Mouse (Mus musculus) hindlimb bud, embryonic 11.5 days (tissue): Measurements from ENCODE around the gene Cfap43.

Experiments used
- DNase-seq: peaks from one replicate; pipeline ENCODE4 v3.0.0-alpha.2; 2012; ENCODE audit warnings: low read depth, low spot score; ENCODE audit errors: extremely low spot score

Gene Cfap43

DNA sequence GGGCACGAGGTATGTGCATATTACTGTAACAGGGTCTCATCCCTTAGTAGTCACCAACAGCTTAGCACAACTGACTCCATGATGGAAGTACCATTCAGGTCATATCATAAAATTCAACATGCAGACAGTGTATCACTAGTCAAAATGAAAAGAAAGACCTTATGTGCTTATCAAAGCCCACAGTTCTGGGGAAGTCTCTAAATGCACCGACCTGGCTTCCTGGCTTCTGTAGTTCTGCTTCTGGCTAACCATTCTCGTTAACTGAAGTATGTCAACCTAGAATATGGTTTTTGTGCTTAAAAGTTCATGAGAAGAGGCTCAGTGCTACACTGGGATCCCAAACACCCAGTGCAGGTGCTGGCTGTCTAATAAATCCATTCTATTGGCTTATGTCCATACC lies 199.9 kb downstream of the Cfap43 start:
- no peak for DNase-seq

DNA sequence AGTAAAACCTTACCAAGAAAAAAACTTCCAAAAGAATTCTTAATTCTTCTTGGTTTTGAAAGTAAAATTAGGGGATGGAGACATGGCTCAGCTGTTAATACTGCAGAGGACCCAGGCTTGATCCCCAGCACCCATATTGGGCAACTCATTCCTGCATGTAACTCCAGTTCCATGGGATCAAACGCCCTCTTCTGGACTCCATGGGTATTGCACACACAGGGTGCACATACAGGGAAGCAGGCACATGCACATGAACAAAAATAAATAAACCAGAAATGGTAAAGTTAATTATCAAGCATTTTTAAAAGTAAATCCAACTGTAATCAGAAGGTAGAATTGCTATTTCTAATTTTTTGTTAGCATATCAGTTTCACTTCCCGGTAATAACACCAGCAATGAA lies 202.9 kb downstream of the Cfap43 start:
- DNase-seq: no peak

DNA sequence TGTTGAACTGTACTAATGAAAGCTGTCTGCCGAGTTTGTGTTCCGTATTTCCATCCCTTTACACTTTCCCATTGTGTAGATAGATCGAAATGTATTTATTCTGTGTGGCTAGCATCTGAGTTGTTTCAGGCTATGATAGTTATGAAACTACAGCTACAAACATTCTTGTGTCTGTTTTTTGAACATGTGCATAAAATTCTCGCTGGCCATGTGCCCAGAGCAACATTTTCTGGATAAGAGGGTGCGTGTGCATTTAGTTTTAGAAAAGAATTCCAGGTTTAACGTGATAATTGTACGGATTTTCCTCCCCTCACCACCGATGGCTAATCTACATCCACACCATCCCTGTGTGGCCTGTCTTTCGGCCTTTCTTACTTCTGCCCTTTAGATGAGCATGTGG lies 205.6 kb downstream of the Cfap43 start:
- no peak for DNase-seq

DNA sequence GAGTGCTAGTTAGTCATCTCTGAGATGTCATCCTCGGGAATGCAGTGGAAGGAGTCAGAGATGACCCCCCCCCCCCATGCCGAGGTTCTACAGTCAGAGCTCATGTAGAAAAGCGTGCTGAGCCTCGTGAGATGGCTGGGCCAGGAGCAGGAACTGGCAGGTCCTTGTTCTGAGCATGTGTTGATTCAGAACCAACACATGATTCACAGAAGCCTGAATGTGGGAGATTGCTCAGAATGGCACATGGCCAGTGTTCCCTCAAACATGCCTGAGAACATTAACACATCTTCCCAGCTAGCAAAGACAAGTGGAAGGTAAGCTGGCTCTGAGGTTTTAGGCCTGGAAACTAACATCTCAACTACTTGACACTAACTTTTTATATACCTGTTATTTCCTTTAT lies 208.7 kb downstream of the Cfap43 start:
- no peak for DNase-seq

DNA sequence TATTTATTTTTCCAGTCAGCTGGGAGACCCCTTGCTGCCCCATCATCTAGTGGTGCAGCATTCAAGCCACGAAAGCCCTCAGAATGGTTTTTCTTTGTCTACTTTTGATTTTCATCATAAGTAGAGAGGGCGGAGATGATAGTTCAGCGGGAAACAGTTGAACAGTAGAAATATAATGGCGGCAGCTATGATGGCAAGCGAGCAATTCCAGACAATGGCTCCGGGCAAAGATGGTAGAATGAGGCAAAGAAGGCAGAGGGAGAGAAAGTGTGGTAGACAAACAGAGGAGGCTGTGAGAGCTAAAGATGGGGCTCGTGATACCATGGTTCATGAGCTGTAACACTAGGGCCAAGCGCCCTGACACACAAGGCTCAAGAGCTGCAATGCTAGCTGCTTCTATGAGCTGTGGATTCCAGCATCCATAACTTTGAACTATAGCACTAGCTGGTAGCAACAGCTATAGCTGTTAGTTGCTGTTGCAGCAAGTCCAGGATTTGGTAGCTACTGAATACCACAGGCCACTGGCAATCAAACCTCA lies 213.2 kb downstream of the Cfap43 start:
- no peak for DNase-seq

DNA sequence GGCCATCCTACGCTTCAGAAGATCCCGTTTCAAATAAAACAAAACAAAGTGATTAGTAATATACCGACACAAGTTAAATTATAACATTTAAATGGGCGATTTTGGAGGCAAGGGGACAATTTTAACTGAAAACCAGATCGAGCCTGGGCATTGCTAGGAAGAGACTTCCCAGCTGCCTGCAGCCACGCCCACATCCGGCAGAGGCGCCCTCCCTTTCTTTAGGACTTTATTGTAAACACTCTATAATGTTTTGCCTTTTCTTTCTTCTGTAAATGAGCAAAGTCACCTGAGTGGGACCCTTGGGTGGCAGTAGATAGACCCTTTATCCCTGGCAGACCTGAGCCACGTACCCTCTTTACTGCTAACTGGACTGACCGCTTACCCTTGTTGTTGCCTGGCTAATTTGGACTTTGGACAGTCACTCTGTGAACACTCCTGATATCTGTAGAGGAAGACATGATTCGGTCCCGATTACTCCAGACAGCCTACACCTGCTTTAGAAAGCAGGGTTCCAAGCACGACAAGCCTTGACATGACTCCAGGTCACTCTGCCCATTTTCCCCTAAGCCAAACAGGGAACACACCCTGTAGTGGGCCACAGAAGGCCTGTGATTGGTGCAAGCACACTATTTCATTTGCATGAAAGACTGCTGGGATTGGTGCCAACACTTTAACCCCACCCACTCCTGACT lies 213.9 kb downstream of the Cfap43 start:
- DNase-seq: no peak

DNA sequence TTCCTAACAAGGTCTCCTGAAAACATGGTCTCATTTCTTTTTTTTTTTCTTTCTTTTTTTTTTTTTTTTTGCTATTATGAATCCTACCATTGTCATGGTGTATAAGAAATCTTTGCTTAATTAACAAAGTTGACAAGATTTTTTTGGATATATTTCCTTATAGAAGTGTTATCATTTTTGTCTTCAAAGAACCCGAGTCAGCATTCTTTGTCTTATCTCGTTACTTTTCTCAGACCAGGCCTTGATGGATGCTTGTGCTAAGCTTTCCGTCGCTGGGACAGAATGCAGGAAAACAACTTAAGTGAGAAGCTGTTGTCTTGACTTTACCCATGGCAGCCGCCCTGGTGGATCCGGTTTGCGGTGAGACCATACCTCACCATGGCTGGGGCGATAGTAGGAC lies 218.6 kb downstream of the Cfap43 start:
- no peak for DNase-seq

DNA sequence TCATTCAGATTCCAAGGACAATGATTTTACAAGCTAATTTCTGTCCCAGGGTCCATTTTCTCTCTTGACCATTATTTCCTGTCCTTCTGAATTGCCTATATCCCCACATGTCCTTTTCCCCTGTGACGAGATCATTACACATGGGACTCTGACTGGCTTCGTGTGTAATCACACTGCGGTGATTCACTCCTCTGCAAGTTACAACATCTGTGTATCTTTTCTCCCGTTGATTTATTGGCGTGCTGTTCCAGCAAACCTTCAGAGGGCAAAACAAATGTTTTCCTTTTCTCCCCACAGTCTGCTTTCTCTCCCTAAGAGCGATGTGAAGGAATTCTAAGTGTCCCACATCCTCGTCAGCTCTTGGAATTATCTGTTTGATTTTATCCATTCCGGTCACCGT lies 219.3 kb downstream of the Cfap43 start:
- no peak for DNase-seq

DNA sequence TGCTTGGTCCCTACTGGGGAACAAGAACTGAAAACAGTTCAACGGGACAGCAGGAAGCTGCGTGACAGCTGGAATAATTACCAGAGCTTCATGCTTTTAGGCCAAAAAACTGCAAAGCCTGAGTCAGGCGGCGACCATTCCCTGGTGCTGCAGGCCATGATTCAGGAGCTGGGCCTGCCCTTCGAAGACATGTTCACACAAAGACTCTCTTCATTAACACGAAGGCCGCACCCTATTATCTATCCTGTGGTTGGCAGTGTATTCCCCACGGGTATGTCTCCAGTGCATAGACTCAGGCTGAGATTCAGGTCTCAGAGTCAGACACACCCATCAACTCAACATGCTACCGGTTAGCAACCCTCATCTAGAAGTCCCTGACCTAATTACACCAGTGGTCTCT lies 220.8 kb downstream of the Cfap43 start:
- DNase-seq: no peak

DNA sequence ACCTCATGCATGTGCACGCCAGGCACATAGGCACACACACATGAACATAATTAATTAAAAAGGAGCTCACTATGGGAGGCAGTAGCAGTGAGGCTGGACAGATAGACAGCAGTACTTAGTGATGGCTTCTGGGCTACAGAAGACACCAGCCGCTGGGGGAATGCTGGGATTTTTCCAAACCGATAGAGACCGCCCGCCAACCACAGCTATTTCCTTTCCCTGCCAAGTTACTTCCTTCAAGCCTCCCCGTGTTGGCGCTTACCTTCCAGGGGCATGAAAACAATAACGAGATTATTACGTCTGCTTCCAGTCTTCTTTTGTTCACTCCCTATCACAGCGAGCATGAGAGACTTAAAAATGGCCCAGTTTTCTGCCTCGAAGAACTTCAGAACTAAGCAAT lies 222.0 kb downstream of the Cfap43 start:
- no peak for DNase-seq

DNA sequence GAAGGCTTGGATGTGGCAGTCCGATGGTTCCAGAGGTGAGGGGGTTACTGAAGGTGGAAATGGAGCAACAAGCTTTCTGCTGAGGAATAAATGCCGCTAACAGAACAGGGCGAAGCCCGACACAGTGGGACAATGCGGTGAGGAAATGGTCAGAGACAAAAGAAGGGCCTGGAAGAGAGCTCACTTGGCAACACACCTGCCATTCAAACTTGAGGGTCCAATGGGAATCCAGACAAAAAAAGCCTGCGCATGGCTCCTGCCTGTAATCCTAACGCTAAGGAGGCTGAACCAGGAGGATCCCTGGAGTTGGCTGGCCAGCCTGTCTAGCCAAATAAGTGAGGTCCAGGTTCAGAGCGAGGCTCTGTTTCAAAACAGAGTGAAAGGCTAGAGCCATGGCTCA lies 222.7 kb downstream of the Cfap43 start:
- no peak for DNase-seq

DNA sequence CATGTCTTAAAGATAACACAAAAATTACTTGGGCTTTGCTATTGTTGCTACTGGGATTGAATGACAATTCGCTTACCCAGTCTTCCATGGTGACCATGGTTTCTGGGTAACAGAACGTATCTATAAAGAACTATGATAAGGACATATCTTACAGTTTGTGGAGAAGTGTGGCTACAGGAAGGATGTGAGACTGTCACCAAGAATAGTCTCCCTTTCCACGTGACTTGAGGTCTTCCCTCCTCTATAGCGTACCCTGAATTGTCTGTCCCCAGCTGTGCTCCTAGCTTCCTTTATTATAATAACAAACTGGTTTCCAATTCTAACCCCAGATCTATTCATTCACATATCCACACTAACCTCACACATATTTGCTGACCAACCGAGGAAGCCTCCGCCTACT lies 223.4 kb downstream of the Cfap43 start:
- DNase-seq: no peak

DNA sequence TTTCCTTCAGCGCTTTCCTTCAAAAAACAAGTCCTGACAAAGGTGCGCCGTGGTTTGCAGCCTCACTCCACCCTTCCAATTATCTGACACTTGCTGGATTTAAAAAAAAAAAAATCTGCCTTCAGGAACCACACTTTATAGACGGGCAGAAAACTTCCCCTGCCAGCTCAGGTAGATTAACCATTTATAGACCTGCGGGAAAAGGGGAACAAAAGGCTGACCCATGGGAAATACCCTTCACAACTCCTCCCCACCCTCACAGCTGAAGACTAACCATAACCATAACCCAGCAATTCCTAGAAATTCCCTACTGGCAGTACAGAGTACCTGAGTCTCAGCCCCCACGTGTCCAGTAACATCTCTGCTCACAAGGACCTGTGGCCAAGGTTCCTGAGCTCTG lies 227.1 kb downstream of the Cfap43 start, which contains the start of gene Col17a1:
Gene Col17a1, minus strand, starts transcription at position 101 of the 400 bp plus-strand sequence.
- no peak for DNase-seq

DNA sequence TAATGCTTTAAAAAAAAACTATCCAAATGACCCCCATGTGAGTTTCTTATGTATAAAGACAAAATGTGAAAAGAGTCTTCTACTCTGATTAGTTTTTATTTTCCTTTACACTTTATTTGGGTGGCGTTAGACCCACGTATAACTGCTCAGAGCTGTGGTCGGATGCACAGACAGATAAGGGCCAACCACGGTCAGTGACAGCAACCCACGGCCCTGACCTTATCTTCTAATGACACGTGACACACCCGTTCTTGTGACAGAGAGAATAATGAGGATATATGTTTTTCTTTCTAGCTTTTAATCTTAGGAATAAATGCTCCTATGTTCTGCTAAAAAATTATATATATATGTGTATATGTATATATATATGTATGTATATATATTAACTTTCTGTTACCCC lies 229.5 kb downstream of the Cfap43 start:
- no peak for DNase-seq
